Mouse (Mus musculus): Measurements from ENCODE around the gene Rdh5.
A peak's percentile ranks its signal among the peaks of the same experiment; 100 is the strongest.

Rdh5 gene

GRCm38 (mm10) chr10:128922822-128923012 is at the start of gene Rdh5:
Rdh5 (minus strand) TSS chr10:128922888.
- no peak for DNase-seq

- DNase-seq, result no peak
Measured at GRCm38 (mm10) chr10:128970740-128971250, 48.1 kb upstream of the Rdh5 start.

GRCm38 (mm10) chr10:128968341-128968749 is 45.7 kb upstream of the Rdh5 start:
- DNase-seq, result no peak

DNA sequence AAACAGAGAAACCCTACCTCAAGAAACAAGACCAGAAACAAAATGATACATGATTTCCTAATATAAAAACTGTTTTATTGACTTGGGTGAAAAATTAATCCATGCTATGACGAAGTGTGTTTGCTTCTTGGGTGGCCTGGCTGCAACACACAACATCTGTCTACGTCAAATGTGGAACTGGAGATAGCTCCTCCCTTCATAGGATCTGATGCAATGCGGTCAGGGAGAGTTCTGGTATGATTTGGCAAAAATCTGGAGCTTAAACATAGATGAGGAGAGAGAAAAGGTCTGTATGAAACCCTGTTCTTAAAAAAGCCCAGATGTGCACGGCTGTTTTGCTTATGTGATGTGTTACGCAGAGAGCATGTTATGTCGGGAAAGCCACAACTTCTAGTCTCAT is 43.2 kb upstream of the Rdh5 start:
- DNase-seq, result no peak

DNA sequence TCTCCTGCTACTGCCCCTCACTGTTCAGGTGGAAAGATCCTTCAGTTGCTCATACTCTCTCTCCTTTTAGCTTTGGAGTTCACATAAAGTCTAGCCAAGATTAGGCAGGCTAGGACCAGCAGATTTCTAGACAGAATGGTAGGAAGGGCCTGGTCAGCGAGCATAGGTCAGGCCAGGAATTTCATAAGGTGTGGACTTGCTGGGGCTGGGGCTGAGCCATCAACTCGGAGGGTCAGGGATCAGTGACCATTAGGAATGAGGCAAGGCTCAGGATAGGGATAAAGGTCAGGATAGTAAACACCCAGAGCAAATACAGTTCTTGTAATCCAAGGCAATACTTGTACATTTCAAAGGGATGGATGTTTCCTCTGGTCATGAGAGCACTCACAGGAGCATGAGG is 42.3 kb upstream of the Rdh5 start:
- no peak for DNase-seq

DNA sequence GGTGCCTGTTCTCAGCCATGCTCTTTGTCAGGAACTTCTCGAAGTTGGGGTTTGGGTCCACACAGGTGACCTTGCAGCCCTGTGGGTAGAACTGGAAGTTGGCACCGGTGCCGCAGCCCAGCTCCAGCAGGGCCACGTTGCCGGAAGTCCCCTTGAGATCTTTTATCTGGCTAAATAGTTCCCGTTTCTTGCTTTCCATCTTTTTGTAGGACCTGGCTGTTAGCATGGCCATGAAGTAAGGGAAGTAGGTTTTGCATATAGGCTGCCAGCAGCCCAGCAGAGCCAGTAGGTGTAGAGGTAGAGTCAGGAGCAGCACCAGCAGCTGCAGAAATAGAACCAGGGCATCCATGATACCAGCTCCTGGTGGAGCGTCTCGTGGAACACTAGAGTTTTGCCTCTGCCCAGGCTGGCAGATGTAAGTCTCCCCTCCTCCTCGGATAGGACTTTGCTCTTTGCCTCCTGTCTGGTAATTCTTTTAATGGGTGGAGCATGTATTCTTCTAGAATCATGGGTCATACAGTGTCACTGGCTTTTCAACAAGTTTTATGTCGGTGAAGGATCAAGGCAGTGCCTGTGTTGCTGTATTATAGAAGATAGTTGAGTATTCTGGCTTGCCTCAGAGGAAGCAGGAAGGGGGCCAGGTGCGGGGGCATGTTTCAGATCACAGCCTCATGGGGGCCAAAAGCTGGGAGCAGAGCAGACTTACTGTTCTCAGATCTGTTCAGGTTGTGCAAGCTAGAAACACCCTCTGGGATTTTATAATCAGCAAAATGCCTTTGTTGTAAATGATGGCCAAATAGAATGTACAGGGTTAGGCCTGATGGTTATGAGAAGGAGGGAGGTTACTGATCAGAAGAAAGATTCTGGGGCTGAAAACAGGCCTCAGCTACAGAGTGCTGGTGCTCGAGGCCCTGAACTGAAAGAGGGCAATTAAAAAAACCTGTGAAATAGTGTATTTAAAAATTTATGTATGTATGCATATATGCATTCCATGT is 38.2 kb upstream of the Rdh5 start, which contains the start of gene Mettl7b:
TSS of gene Mettl7b (minus strand) at position 399 of the 995 bp plus-strand sequence.
- no peak for DNase-seq

DNA sequence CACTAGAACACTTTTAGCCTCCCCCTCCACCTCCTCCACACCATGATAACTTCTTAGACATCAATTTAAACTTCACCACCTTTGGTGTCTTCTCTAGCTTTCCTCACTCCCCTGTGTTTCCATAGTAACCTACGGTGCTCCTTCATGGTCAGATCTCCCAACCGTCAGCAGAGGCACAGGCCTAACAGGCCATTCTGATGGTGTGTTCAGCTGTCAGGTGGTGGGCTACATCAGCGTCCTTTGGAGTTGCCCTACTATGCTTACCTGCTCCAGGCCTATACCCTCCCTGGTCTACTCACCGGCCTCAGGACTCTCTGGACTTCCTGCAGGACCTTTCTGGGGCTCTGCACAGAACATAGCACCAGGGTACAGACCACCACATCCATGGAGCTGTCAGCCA is 37.5 kb upstream of the Rdh5 start:
- no peak for DNase-seq

GRCm38 (mm10) chr10:128958340-128958739 is 35.7 kb upstream of the Rdh5 start:
- no peak for DNase-seq

GRCm38 (mm10) chr10:128950208-128950887 is 27.7 kb upstream of the Rdh5 start:
- DNase-seq, result no peak

- DNase-seq, result no peak
Measured at GRCm38 (mm10) chr10:128947496-128947895, 24.8 kb upstream of the Rdh5 start.

DNA sequence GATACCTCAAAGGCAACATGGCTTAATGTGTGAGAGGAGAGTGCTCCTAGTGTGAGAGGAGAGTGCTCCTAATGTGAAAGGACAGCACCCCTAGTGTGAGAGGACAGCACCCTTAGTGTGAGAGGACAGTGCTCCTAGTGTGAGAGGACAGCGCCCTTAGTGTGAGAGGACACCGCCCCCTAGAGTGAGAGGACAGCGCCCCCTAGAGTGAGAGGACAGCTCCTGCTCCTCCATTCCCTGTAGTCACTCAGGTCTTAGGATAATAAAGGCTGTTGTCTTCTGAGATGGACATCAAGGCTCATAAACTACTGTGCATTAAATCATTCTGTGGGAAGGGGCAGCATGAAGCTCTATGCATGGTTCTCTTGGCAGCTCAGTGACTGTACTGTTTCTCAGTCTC is 23.0 kb upstream of the Rdh5 start:
- peak; percentile 42 for DNase-seq

GRCm38 (mm10) chr10:128940475-128941061 is 17.9 kb upstream of the Rdh5 start:
- DNase-seq, result peak; percentile 21

DNA sequence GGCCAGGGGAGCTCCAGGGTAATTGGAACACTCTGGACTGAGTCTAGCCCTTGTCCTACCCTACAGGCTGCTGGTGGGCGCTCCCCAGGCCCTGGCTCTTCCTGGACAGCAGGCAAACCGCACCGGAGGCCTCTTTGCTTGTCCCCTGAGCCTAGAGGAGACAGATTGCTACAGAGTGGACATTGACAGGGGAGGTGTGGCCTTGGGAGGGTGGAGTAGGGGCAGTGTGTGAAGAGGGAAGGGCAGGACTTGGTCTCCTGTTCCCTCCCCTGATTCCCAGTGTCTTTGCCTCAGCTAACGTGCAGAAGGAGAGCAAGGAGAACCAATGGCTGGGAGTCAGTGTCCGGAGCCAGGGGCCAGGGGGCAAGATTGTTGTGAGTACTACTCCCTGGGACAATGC is 16.3 kb upstream of the Rdh5 start:
- peak; percentile 55 for DNase-seq

GRCm38 (mm10) chr10:128938457-128938856 is 15.8 kb upstream of the Rdh5 start:
- DNase-seq, result peak; percentile 97

- DNase-seq, result peak; percentile 65
Measured at GRCm38 (mm10) chr10:128937756-128938390, 15.2 kb upstream of the Rdh5 start.

DNA sequence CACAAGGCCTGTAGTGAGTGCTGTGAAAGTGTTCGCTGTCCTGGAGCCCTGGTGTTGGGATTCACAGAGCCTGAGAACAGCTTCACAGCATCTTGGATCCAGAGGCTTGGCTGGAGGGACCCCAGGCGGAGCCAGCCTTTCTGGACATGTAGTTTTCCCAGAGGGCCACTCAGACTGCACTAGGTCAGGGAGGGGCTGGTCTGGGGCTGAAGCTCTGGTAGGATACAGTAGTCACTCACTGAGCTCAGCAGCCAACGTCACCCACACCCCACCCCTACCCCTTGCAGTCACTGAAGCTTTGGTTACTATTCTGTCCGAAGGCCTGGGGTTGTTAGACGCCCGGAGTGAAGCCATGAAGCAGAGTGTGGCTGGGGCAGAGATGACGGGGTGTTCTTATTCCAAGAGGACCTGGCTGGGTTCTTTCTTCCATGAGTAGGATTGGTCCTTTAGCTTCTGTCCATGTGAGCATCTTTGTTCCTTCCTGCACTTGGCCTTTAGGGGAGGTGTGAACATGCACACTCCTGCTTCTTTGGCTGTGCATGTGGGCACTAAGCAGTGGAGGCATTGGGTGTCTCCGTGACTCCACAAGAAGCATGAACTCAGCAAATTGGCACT is 13.2 kb upstream of the Rdh5 start:
- peak; percentile 60 for DNase-seq

DNA sequence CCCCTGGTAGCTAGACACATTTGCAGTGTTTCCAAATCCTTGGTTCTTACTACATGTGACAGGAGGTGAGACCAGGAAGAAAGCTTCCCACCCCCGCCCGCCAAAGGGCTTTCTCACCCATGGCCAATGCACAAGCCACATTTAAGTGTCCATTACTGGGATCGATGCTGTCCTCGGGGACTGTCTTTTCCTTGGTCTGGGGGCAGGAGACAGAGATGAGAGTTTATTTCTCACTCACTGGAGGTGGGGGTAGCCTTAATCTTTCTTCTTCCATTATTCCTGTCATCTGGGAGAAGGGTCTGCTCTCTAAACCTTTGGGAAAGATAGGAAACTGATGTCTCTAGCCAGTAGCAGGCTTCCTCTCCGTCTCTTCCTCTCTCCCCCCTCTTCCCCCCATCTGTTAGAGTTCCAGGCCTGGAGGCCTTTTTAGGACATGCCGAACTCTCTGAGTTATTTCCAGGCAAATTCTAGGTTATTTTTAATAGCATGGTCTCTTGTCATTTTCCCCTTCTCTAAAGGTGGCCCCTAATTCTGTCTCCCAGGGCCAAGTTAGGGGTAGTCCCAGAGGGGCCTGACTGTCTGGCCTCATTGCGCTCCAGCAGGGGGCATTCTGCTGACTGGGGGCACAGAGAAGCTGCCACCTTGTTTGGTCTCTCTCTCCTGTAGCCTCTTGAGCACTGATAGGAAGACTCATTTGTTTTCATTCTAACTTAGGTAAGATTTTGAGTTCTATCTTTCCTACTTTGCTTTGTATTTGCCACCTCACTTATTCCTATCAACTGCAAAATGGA is 12.5 kb upstream of the Rdh5 start:
- DNase-seq, result peak; percentile 47

- DNase-seq, result peak; percentile 52
Measured at GRCm38 (mm10) chr10:128933976-128934721, 11.5 kb upstream of the Rdh5 start.

- peak; percentile 61 for DNase-seq
Measured at GRCm38 (mm10) chr10:128933574-128933973, 10.9 kb upstream of the Rdh5 start, which contains the start of gene Itga7. Itga7 (plus strand) TSS chr10:128933818.

DNA sequence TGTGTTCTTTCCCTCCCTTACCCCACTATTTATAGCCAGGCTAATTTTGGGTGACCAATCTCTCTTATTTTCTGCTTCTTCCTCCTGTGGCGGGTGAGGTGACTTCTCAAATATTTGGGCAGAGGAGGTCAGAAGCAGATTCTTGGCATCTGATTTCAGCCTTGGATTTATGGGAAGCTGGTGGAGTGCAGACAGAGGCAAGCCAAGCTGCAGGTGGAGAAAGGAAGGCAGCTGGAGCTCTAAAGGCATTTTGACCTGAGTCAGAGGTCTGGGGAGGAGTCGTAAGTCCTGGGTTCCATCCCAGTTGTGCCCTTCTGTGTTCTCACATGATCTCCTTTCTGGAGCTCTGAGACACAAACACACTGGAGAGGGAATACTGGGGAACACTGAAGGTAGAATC is 8.8 kb upstream of the Rdh5 start:
- peak; percentile 7 for DNase-seq

Measured in cerebellum, adult 11-12 months (tissue).